Comparison of ENCODE assay signal across 8 mouse cellular contexts in genomic region chr9:44343290-44343689, GRCm38 (mm10). TPM values are rescaled to one million over a fixed set of nuclear protein-coding genes. Genes with fewer than 3 reads are reported as not detected.
DNase-seq lines count a peak whose midpoint lies in the region; ATAC-seq and TF ChIP-seq lines count a peak whose summit lies in the region.

No protein-coding gene starts in this region.

- H3K27me3 ChIP-seq in cerebellum, adult 2 months (ENCODE audit: control insufficient read depth, insufficient read depth, low read length): no peaks in the 10 kb centered on the region
- H3K27me3 ChIP-seq in forebrain, postnatal 0 days (ENCODE audit: insufficient read depth, low read length): no peaks in the 10 kb centered on the region
- no peaks in the 10 kb centered on the region for H3K27me3 ChIP-seq in limb, embryonic 11.5 days (ENCODE audit: control insufficient read depth, insufficient read depth, low read length)
- no peaks in the 10 kb centered on the region for H3K27me3 ChIP-seq in neural tube, embryonic 14.5 days (ENCODE audit: control insufficient read depth, insufficient read depth, low read length)

- H3K36me3 ChIP-seq in forebrain, postnatal 0 days (ENCODE audit: insufficient read depth): peaks cover 16% of the 10 kb centered on the region
- H3K36me3 ChIP-seq in limb, embryonic 11.5 days (ENCODE audit: control insufficient read depth, insufficient read depth, low read length): peaks cover 11% of the 10 kb centered on the region
- peaks cover 8% of the 10 kb centered on the region; the same call in 1 of the 2 replicates for H3K36me3 ChIP-seq in neural tube, embryonic 14.5 days (ENCODE audit: control insufficient read depth, insufficient read depth, low read length)

- no peaks in the 10 kb centered on the region for H3K9me3 ChIP-seq in forebrain, postnatal 0 days (ENCODE audit: low read length)
- H3K9me3 ChIP-seq in limb, embryonic 11.5 days (ENCODE audit: control insufficient read depth, low read length): no peaks in the 10 kb centered on the region
- no peaks in the 10 kb centered on the region for H3K9me3 ChIP-seq in neural tube, embryonic 14.5 days (ENCODE audit: control insufficient read depth, low read length)

- TF ChIP-seq CTCF in cerebellum, adult 2 months (IDR thresholded peaks at IDR 0.05; ENCODE audit: borderline replicate concordance, insufficient read depth, low read depth, low read length): no peak
- no peak for TF ChIP-seq CTCF in forebrain, postnatal 0 days (IDR thresholded peaks at IDR 0.05; ENCODE audit: low read depth)

- 6% methylated on average over 6 of the region's 6 CpGs for whole genome bisulfite sequencing in cerebellum, adult 2 months
- WGBS in forebrain, postnatal 0 days: 9% methylated on average over 6 of the region's 6 CpGs
- 15% methylated on average over 6 of the region's 6 CpGs for WGBS in limb, embryonic 11.5 days
- 12% methylated on average over 6 of the region's 6 CpGs for WGBS in neural tube, embryonic 14.5 days

- H3K4me2 ChIP-seq in forebrain, postnatal 0 days (ENCODE audit: low read depth): peak overlapping the region; percentile 65
- H3K4me2 ChIP-seq in limb, embryonic 11.5 days (ENCODE audit: low read depth, severe bottlenecking): peak overlapping the region; percentile 61
- peak overlapping the region; percentile 75 for H3K4me2 ChIP-seq in neural tube, embryonic 14.5 days (ENCODE audit: low read depth, low read length)

- ATAC-seq in forebrain, postnatal 0 days: no peak
- ATAC-seq in limb, embryonic 11.5 days (ENCODE audit: insufficient number of reproducible peaks, low FRiP score, low TSS enrichment, low read depth): 0 out of 2 replicates have a peak, but pooled peaks have one; percentile 4
- ATAC-seq in neural tube, embryonic 14.5 days (ENCODE audit: low read depth): 0 out of 2 replicates have a peak, but pooled peaks have one; percentile 6

- H3K9ac ChIP-seq in forebrain, postnatal 0 days: peak overlapping the region; percentile 79
- H3K9ac ChIP-seq in limb, embryonic 11.5 days (ENCODE audit: low read length): peak overlapping the region; percentile 93
- peak overlapping the region; percentile 83 for H3K9ac ChIP-seq in neural tube, embryonic 14.5 days (replicated peaks; ENCODE audit: low read depth, low read length)

- peak overlapping the region; percentile 42 for H3K27ac ChIP-seq in cerebellum, adult 2 months (ENCODE audit: insufficient read depth, low read length)
- H3K27ac ChIP-seq in forebrain, postnatal 0 days (ENCODE audit: low read depth, low read length): peak overlapping the region; percentile 91; the same call in 1 of the 2 replicates
- peak overlapping the region; percentile 97 for H3K27ac ChIP-seq in limb, embryonic 11.5 days (replicated peaks; ENCODE audit: low read depth, low read length)
- H3K27ac ChIP-seq in neural tube, embryonic 14.5 days (ENCODE audit: low read depth, low read length): peak overlapping the region; percentile 97

- H3K4me1 ChIP-seq in cerebellum, adult 2 months (ENCODE audit: control insufficient read depth, insufficient read depth, low read length): peaks cover 2% of the 10 kb centered on the region; the same call in 1 of the 2 replicates
- H3K4me1 ChIP-seq in forebrain, postnatal 0 days (ENCODE audit: insufficient read depth): peaks cover 3% of the 10 kb centered on the region; the same call in 1 of the 2 replicates
- H3K4me1 ChIP-seq in limb, embryonic 11.5 days (ENCODE audit: control insufficient read depth, insufficient read depth, low read length): no peaks in the 10 kb centered on the region; the same call in none of the 2 replicates
- peaks cover 7% of the 10 kb centered on the region; the same call in 1 of the 2 replicates for H3K4me1 ChIP-seq in neural tube, embryonic 14.5 days (ENCODE audit: control insufficient read depth, insufficient read depth, low read length)

- DNase-seq in cerebellum, adult 2 months: peak in 1 of 2 experiments; percentile 30
- DNase-seq in cerebellum, adult 11 months: no peak
- DNase-seq in MEL-GATA-1-ER (ENCODE audit: extremely low read depth, low read depth): peak; percentile 90
- DNase-seq in forebrain, postnatal 0 days: no peak
- no peak for DNase-seq in limb, embryonic 11.5 days (ENCODE audit: low spot score)
- no peak for DNase-seq in thymus, postnatal 10 days (ENCODE audit: low spot score in 2 of 2)
- DNase-seq in thymus, postnatal 36 days: no peak

- no peak for TF ChIP-seq POLR2A in cerebellum, adult 2 months (IDR thresholded peaks at IDR 0.05; ENCODE audit: borderline replicate concordance, insufficient read depth, low read length)

- H3K4me3 ChIP-seq in cerebellum, adult 2 months (replicated peaks; ENCODE audit: insufficient read depth, low read depth, low read length): peak overlapping the region; percentile 58
- peak overlapping the region; percentile 80 for H3K4me3 ChIP-seq in forebrain, postnatal 0 days (ENCODE audit: low read depth, low read length)
- peak overlapping the region; percentile 80 for H3K4me3 ChIP-seq in limb, embryonic 11.5 days (ENCODE audit: low read depth, low read length)
- peak overlapping the region; percentile 79 for H3K4me3 ChIP-seq in neural tube, embryonic 14.5 days (ENCODE audit: low read depth, low read length)

RNA-seq across cellular contexts. Expression of gene Hmbs, which starts 0.7 kb away (rescaled TPM):
- 32.2 and 35.4 TPM in 2 replicates for polyA plus RNA-seq in cerebellum, adult 2 months (2012; rRNA removed)
- total RNA-seq in forebrain, postnatal 0 days (2014; rRNA removed): 38.1 and 38.6 TPM in 2 replicates
- polyA plus RNA-seq in forebrain, postnatal 0 days (2015; fragmentation: Nextera tagmentation; extraction: Ambion mirVana): 53.3 and 55.0 TPM in 2 replicates
- 145 and 153 TPM in 2 replicates for polyA plus RNA-seq in limb, embryonic 11.5 days (2014; fragmentation: Nextera tagmentation; extraction: Ambion mirVana)
- polyA plus RNA-seq in neural tube, embryonic 14.5 days (2014; fragmentation: Nextera tagmentation; extraction: Ambion mirVana): 58.3 and 58.4 TPM in 2 replicates

RNA-seq across cellular contexts. Expression of gene H2afx, which starts 8.8 kb away (rescaled TPM):
- 63.1 and 63.5 TPM in 2 replicates for polyA plus RNA-seq in cerebellum, adult 2 months (2012; rRNA removed)
- 97.8 and 109 TPM in 2 replicates for total RNA-seq in forebrain, postnatal 0 days (2014; rRNA removed)
- 143 and 149 TPM in 2 replicates for polyA plus RNA-seq in forebrain, postnatal 0 days (2015; fragmentation: Nextera tagmentation; extraction: Ambion mirVana)
- 507 and 525 TPM in 2 replicates for polyA plus RNA-seq in limb, embryonic 11.5 days (2014; fragmentation: Nextera tagmentation; extraction: Ambion mirVana)
- polyA plus RNA-seq in neural tube, embryonic 14.5 days (2014; fragmentation: Nextera tagmentation; extraction: Ambion mirVana): 92.3 and 94.3 TPM in 2 replicates

RNA-seq across cellular contexts. Expression of gene Dpagt1, which starts 17.5 kb away (rescaled TPM):
- 23.5 and 23.6 TPM in 2 replicates for polyA plus RNA-seq in cerebellum, adult 2 months (2012; rRNA removed)
- 17.7 and 18.3 TPM in 2 replicates for total RNA-seq in forebrain, postnatal 0 days (2014; rRNA removed)
- polyA plus RNA-seq in forebrain, postnatal 0 days (2015; fragmentation: Nextera tagmentation; extraction: Ambion mirVana): 30.1 and 30.6 TPM in 2 replicates
- polyA plus RNA-seq in limb, embryonic 11.5 days (2014; fragmentation: Nextera tagmentation; extraction: Ambion mirVana): 52.3 and 55.8 TPM in 2 replicates
- 35.3 and 35.9 TPM in 2 replicates for polyA plus RNA-seq in neural tube, embryonic 14.5 days (2014; fragmentation: Nextera tagmentation; extraction: Ambion mirVana)

RNA-seq across cellular contexts. Expression of gene Vps11, which starts 18.2 kb away (rescaled TPM):
- 58.4 and 60.9 TPM in 2 replicates for polyA plus RNA-seq in cerebellum, adult 2 months (2012; rRNA removed)
- 37.6 and 39.1 TPM in 2 replicates for total RNA-seq in forebrain, postnatal 0 days (2014; rRNA removed)
- 36.2 and 39.9 TPM in 2 replicates for polyA plus RNA-seq in forebrain, postnatal 0 days (2015; fragmentation: Nextera tagmentation; extraction: Ambion mirVana)
- polyA plus RNA-seq in limb, embryonic 11.5 days (2014; fragmentation: Nextera tagmentation; extraction: Ambion mirVana): 26.4 and 26.6 TPM in 2 replicates
- polyA plus RNA-seq in neural tube, embryonic 14.5 days (2014; fragmentation: Nextera tagmentation; extraction: Ambion mirVana): 34.4 and 43.4 TPM in 2 replicates

RNA-seq across cellular contexts. Expression of gene C2cd2l, which starts 23.2 kb away (rescaled TPM):
- 112 and 113 TPM in 2 replicates for polyA plus RNA-seq in cerebellum, adult 2 months (2012; rRNA removed)
- 42.9 and 54.2 TPM in 2 replicates for total RNA-seq in forebrain, postnatal 0 days (2014; rRNA removed)
- 26.2 and 33.2 TPM in 2 replicates for polyA plus RNA-seq in forebrain, postnatal 0 days (2015; fragmentation: Nextera tagmentation; extraction: Ambion mirVana)
- 6.5 and 7.6 TPM in 2 replicates for polyA plus RNA-seq in limb, embryonic 11.5 days (2014; fragmentation: Nextera tagmentation; extraction: Ambion mirVana)
- polyA plus RNA-seq in neural tube, embryonic 14.5 days (2014; fragmentation: Nextera tagmentation; extraction: Ambion mirVana): 19.0 and 21.9 TPM in 2 replicates

Comparison
In these comparisons a context has a peak if more than half of its experiments do, and no peak if none do; other contexts are left out.
1. H3K27ac ChIP-seq: peak in every context shown above with its lines; median percentile 97 in limb, embryonic 11.5 days; 97 in neural tube, embryonic 14.5 days; 91 in forebrain, postnatal 0 days; 42 in cerebellum, adult 2 months.